Mouse (Mus musculus): ENCODE measurements at regions not wholly inside any gene's neighbourhood (a gene's known extent, or its start where the extent isn't known, plus 50 kb on each side); places are given as distances from the start of the nearest gene placed in this dataset.

DNA sequence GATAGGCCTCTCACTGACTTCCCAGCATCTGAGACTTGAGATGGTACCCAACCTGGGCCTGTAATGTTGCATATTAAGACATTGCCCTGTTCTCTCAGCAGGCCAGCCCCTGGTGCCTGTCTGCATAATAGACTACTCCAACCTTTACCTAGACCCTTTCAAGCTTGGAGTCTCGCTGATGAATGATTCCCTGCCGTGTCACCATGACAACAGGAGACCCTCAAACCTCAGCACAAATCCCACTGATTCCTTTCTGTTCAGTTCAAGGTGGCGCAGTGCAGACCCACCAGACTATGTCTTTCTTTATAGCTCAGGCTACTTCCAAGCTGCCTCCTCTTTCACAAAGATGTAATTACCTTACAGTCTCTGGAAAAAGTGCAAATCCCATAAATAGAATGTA is 172.0 kb downstream of the Dcdc2c start:
- DNase-seq (ENCODE audit: extremely low read depth, insufficient read length, low spot score): no peak

DNA sequence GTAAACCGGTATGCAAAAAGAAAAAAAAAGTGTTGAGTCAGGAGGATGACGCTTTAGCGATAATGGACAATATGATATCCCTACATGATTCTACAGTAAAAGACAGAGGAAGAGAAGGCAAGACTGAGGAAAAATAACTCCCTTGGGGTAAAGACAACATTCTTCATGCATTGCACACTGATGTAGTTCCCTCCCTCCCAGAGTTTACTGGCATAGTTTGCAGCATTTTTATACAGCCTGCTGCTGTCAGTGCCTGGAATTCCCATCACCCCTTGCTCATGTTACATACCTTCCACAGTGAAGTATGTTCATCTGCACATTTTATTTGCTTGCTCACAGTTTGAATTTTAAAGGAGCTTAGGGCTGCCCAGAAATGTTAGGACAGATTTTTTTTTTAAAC is 174.2 kb downstream of the Dcdc2c start:
- DNase-seq (ENCODE audit: extremely low read depth, insufficient read length, low spot score): no peak

DNA sequence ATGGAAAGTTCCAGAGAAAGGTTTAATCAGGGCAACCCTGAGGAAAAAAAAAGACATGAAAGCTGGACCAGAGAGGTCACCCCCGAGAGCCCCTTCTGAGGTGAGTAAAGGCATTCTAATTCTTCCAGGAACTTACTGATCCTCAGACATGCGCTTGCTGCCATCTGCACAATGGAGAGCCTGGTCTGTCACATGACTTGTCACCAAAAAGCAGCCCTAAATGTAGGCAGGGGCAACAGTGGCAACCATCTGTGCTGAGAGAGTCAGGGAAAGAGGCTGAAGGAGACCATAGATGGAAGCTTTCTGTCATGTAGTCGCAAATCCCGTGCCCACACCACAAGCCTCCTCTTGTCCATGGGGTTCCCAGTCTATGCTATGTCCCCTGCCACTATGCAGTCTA is 174.8 kb downstream of the Dcdc2c start:
- no peak for DNase-seq (ENCODE audit: extremely low read depth, insufficient read length, low spot score)

DNA sequence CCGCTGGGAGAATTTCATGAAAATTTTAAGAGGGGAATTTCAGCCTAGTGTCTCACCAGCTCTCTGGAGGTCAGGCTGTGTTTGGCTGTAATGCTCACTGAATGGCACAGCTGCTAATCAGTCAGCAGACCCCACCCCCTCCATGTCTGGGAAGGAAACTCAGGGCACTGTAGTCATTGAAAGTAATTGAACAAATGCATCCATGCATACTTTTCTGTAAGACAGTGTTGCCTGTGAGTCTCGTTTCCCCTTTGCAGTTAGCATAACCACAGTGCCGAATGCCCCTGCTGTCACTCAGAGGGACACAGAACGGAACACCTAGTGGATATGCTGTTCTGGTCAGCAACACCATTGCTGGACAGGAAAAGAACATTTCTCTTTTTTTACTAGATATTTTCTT is 175.4 kb downstream of the Dcdc2c start:
- DNase-seq (ENCODE audit: extremely low read depth, insufficient read length, low spot score): no peak

DNA sequence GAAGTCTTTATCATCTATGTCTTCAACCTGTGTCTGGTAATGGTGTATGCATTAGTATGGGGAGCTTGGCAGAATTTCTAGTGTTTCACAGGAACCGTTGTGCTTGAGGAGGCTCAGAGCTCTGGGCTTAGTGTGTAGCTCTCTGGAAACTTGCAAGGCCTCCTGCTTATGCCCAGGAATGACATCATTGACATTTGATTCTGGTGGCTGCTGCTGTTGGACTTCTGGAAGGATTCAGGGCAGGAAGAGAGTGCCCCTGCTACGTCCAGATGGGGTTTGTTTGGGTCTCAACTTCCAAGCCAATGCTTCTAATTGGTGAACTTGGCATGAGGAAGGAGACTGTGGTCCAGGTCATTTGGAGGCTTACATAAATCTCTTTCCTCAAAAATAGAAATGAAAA is 186.9 kb downstream of the Dcdc2c start:
- DNase-seq (ENCODE audit: extremely low read depth, insufficient read length, low spot score): no peak

DNA sequence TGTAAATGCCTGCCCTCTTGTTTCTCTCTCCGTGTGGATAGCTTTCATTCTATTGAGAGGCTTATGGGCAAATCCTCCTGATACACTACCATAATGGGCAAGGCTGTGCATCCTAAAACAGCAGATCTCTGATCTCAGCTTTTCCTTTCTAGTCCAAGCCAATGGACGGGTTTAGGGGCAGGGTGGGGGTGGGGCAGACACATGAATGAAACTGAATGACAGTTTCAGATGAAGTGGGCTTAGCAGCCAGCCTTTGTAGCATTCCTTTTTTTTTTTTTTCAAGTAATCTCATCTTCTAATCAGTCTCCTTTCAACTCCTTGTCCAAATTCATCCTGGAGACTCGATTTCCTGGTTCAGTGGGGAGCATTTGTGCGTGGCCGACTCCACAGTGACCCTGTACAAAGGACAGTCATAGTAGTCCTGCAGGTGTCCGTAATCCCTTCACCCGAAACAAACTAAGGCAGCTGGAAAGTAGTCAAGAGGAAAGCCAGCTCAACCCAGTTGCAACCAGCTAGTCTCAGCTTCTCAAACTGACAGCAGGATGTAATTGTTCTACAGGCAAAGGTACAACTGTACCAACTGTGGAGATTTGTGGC is 193.4 kb downstream of the Dcdc2c start:
- DNase-seq (ENCODE audit: extremely low read depth, insufficient read length, low spot score): no peak

DNA sequence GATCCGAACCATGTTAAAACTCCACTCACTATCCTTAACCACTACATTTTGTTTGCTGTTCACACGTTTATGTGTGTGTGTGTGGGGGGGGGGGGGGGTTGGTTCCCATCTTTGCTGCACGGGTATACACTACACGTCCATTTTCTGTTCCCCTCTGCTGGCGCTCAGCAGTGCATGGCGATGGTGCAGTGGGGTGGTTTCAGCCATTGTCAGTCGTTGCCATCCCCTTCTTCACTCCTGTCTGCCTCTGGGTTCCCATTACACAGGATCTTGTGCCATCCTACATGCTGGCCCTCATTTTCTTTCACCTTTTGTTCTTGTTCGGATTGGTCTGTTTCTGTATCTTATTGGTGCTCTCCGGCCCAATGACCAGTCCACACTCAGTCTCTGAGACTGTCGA is 194.4 kb downstream of the Dcdc2c start:
- DNase-seq (ENCODE audit: extremely low read depth, insufficient read length, low spot score): no peak

DNA sequence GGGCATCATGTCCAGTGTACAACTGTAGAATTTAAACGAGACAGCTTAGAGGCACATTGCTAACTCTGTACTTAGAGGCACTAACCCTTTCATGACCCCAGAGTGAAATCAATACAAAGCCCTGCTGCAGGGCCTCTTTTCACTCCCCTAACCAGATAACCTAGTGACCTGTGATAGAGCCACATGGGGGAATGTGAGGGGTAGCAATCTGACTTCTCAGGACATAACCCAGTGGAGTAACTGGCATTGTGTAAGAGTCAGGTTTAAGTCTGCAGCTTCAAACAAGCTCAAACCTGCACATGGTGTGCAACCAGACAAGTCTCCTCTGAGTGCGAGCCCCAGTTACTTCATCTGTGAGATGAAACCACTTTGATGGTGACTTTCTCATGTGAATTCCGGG is 199.1 kb downstream of the Dcdc2c start:
- DNase-seq (ENCODE audit: extremely low read depth, insufficient read length, low spot score): no peak

DNA sequence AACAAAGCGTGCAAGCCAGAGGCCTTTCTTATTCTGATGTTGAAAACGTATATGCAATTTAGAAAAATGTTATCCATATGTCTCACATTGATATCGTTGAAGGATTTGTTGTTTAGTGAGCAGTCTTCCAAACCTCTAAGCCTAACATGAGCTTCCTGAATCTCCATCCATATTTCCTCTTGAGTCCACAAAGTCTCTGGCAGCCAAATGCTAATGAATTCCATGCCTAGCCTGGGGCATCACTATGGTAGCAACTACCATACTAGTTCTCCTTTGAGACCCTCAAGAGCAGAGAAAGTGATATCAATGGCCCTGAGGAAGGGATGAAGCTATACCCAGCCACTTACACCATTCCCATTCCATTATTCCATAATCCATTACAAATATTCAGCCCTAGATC is 199.6 kb downstream of the Dcdc2c start:
- no peak for DNase-seq (ENCODE audit: extremely low read depth, insufficient read length, low spot score)

DNA sequence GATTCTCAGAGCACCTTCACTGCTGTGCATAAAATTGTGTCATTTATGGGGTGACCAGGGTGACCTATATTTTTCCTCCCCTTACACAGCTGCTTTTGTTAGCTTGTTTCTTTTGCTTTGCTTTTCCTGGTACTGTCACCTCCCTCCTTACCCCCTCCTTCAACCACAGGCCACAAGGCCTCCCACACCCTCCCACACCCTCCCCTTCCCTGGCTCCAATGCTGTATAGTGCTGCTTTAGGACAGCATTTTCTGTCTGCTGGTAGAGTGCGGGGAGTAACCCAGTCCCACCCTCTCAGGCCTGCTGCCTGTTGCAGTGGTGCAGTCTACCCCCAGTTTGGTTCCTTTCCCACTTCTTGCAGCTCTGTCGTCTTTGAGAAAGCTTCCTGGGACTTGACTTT is 209.5 kb downstream of the Dcdc2c start:
- DNase-seq (ENCODE audit: extremely low read depth, insufficient read length, low spot score): no peak

DNA sequence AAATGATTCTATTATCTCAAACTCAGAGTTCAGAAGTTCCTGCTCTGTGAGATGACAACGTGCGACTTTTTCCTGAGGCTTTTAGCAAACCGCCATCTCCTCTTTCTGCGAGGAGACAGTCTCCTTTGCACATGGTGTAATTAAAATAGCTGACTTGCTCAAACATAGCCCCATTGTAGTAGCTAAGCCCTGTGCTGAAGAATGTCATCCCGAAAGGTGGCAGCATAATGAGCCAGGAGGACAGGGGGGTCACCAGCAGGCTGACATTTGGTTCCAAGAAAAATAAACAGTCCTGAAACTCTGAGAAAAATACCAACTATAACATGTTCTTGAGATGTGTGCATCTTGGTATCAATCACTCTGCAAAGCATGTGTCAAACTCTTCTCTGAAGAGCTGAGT is 219.6 kb downstream of the Dcdc2c start:
- no peak for DNase-seq (ENCODE audit: extremely low read depth, insufficient read length, low spot score)

DNA sequence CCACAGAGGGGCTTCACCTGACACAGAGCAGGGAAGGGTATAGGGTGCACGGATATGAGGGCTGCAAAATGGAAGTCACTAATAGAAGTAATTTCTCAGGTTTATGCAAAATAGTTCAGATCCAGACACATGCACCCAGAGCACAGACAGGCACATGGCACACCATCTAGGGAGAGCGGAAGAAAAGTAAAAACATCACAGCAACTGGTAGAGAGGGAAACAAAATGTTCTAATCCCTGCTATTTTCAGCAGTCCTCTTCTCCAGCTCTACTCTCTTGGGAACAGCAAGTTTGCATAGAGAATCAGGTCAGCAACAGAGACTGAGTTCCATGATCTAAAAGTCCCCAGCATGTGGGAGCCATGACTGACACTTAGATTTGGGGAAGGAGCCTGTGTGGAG is 220.4 kb downstream of the Dcdc2c start:
- no peak for DNase-seq (ENCODE audit: extremely low read depth, insufficient read length, low spot score)

DNA sequence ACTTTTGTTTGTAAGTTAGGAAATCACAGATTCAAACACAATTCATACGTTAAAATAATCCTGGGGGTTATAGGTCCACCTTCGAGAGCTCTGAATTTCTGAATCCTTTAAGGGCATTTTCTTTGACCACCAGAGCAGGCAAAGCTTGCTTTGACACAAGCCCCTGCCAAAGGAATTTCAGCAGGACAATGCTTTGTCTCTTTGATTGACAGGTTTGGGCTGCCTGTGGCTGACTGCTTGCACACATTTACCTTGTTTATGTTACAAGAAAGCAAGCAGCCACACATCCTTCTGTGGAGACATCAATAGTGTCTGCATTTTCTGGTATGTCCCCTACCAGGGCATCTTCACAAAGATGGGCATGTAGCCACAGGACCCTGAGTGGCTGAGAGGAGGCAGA is 228.5 kb downstream of the Dcdc2c start:
- no peak for DNase-seq (ENCODE audit: extremely low read depth, insufficient read length, low spot score)

DNA sequence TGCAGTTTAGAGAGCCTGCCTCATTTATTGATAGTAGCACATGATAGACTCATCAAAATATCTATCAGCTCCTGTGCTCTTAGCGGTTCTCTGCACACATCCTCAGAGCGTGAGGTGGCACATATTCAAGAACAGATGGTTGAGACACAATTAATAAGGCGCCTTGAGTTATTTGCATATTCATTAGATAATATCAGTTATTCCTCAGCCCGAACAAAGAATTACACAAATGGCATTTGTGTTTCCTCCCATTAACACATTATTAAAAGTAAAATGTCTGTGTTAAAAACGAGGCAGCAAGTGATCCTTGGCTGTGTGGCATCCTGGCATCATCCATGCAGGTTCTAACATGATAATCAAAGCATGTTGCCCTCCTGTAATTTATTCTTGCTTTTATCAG is 243.0 kb downstream of the Dcdc2c start:
- no peak for DNase-seq (ENCODE audit: extremely low read depth, insufficient read length, low spot score)

DNA sequence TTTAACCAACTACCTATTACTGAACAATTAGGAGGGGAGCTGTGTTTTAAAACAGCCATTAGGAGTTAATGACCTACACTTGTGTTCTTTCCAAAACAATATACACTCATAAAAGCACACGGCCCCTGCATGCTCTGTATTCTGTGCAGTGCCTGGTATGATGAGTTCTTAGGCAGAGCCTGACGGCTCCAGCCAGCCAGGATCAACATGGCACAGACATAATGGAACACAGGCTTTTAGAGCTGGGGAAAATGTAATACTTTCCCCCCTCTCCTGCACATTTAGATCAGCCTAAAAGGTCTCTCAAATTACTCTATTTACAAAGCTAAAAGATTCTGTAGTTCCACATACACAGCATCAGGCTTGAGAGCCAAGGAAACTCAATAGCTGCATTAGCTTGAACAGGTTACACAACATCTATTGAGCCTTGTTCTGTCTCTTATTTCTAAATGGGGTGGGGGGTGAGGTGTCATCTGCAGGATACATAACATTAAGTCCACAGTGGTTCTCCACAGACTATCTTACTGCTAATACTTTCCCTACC is 250.1 kb downstream of the Dcdc2c start:
- no peak for DNase-seq (ENCODE audit: extremely low read depth, insufficient read length, low spot score)

DNA sequence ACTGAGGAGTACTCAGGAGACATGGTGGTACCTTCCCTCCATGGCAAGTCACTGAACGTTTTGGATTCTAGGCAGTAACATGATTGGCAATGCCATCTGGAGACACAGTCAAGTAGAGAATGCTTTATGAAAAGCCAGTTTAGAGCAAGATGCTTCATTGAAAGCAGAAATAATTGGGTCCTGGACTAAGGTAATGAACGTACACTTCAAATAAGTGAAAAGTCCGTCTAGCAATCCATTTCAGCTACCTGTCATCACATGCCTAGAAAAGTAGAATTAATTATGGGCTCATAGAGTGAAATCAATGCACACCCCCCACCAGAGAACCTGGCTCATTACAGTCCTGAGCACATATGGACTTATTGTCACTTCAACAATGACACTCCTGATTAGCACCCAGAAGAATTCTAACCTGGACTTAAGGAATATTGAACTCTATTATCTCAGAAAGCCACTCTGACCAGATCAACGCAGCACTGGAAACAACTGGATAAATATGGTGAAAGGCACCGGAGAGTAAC is 263.8 kb downstream of the Dcdc2c start:
- no peak for DNase-seq (ENCODE audit: extremely low read depth, insufficient read length, low spot score)

DNA sequence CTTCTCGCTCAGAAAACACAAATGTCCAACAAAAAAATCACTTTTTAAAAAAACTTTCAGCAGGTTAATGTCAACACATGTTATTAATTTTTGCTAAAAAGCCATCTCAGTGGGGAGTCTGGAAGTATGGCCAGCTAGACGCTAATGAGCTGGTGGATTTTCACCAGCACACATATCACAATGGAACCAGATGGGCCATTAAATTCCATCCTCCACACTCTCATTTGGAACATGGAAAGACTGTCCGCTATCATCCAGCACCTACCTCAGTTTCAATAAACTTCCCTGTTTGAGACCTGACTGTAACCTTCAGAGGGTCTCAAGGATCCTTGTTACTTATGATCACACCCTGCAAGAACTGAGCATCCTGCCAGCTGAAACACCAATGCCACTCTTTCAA is 296.7 kb downstream of the Dcdc2c start:
- DNase-seq (ENCODE audit: extremely low read depth, insufficient read length, low spot score): no peak

DNA sequence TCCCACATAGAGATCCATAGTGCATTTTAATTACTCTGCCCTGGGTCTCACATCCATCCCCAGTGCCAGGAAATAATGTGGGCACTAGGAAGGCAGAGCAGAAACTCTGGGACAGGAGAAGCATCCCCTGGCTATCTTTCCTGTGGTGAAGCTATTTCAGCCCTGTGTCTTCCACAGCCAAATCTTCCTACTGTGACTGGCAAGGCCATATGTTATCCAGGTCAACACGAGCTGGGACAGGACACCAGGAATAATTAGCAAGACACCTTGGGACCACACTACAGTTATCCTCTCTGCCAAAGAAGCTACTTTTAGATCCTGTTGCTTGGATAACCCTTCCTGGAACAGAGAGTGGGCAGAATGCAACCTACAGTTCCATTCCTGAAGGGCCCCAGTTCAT is 301.7 kb downstream of the Dcdc2c start:
- no peak for DNase-seq (ENCODE audit: extremely low read depth, insufficient read length, low spot score)

DNA sequence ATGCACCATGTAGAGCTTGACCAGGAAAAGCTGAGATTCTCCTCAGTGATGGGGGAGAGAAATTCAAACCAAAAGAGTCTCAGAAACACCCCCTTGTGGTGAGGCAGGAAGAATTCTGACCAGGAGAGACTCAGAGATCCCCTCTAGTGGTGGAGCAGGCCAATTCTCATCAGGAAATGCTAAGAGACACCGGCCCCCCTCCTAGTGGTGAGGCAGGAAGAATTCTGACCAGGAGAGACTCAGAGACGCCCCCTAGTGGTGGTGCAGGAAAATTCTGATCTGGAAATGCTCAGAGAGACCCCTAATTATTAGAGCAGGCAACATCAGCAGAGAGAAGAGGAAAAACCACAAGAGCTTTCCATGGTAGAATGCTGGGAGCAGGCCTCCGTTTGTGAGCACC is 303.4 kb downstream of the Dcdc2c start:
- DNase-seq (ENCODE audit: extremely low read depth, insufficient read length, low spot score): peak; percentile 7

DNA sequence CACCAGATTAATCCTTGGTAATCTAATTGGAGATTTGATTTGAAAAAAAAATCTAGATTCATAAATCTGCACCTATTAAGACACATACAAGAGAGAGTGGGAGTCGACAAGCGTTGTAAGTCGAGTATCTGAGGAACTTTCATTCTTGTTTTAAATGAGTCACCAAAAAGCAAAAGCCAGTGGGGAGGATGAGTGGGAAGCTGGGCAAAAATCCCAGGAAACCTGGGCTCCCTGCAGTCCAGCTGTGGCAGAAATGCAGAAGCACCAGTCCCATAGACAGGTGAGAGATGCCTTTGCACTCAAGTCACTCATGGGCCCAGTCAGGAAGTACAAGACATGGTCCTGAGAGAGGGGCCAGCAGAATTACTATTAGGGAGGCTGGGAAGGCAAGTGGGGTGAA is 303.9 kb downstream of the Dcdc2c start:
- no peak for DNase-seq (ENCODE audit: extremely low read depth, insufficient read length, low spot score)

DNA sequence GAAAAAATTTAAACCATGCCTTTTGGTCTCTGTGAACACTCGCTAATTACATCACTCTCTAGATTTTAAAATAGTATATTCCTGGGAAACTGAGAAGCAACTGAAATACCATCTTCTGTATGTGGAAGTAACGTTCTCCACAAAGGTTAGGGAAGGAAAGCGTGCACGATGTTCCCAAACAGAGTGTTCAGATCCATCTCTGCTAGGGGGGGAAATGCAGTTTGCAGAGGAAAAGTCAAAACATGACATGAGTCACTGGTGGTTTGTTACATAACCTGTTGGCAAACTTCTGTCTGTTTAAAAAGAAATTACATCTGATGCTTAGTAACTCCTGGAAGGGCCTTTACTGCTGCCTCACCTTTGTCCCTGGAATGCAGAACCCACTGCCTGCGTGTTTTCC is 314.2 kb downstream of the Dcdc2c start:
- DNase-seq (ENCODE audit: extremely low read depth, insufficient read length, low spot score): no peak

DNA sequence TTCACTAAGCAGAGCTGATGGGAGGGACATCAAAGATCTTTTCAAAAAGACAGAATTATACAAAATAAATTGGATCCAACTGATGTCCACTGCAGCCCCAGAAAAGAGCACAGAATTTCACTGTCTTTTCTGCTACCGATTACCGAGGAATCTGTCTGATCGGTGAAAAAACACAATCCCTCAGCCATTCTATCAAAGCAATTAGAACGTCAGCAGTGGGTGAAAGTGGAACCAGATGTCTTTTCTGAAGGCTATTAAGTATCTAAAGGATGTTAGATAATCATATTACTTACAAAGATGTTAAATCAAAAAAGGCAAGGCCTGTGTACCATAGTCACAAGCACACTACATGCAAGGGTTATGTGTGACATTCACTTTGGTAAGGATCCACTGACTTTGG is 315.2 kb downstream of the Dcdc2c start:
- no peak for DNase-seq (ENCODE audit: extremely low read depth, insufficient read length, low spot score)

DNA sequence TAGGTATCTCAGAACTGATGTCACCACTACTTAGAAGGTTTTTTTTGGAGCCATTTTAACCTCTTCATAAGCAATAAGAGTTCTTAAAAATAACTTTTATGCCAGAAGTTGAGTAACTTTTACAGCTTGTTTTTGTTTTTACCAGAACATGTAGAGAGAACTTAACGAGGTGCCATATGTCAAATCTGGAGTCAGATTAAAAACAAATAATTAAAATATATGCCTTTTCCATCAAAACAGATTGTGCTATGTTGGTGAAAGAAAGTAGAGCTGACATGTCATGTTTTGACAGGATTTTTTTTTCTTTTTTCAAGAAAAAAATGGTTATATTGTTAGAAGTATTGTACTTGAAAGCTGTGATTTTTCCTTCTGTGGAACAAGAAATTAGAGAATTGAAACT is 349.4 kb downstream of the Dcdc2c start:
- DNase-seq (ENCODE audit: extremely low read depth, insufficient read length, low spot score): no peak
